Mouse (Mus musculus): ENCODE data around the gene Olfr561.

The Olfr561 gene

DNA sequence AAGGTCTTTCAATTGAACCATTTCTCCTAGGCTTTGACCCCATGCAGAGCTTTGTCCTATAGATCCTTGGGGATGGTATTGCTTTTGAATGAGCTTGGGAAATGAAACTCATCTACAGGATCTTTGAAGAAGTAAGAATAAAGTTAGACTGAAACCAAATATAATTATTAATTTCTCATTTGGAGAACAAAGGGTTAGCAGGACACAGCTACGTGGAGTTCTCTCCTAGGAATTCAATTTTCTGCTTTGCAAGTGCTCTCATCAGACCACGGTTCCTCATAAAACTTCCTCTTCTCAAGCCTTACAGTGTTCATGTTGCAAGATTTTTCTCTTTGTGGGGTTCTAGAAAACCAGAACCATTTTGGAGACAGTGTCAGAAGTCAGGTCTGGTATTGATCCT is at the start of gene Olfr561:
Gene Olfr561 (plus strand): TSS at position 301 of the 400 bp plus-strand sequence.
- DNase-seq (ENCODE audit: low spot score in 2 of 2) = no peak

DNA sequence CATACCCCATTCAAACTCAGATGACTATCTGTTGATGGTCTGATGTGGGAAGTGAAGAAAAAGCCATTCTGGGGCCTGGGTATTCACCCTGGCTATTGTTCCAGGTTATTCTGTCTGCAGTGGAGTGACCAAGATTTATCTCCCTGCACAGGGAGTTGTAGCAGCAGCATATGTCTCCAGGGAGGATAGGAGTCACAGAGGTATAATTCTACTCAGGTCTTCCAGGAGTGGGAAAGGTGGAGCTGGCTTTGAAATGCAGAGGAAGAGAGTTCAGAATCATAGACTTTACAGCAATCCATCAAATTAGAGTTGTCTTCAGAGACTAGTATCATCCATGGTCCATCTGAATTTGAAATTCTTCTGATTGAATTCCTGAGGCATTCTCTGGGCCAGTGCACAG is 43.6 kb upstream of the Olfr561 start, which contains the start of gene Olfr559:
Gene Olfr559 (minus strand): TSS at position 101 of the 400 bp plus-strand sequence.
- DNase-seq (ENCODE audit: low spot score in 2 of 2) = no peak

GRCm38 (mm10) chr7:102733793-102734192 is 37.2 kb upstream of the Olfr561 start:
- DNase-seq (ENCODE audit: low spot score in 2 of 2) = no peak

- DNase-seq (ENCODE audit: low spot score in 2 of 2) = no peak
Measured at GRCm38 (mm10) chr7:102737705-102738104, 33.3 kb upstream of the Olfr561 start.

- DNase-seq (ENCODE audit: low spot score in 2 of 2) = no peak
Measured at GRCm38 (mm10) chr7:102752086-102752485, 18.9 kb upstream of the Olfr561 start.

- DNase-seq (ENCODE audit: low spot score in 2 of 2) = no peak
Measured at GRCm38 (mm10) chr7:102759266-102759665, 11.8 kb upstream of the Olfr561 start, which contains the start of the genes Olfr560 and Olfr78. TSS of gene Olfr560 (minus strand) at chr7:102759366. TSS of gene Olfr78 (minus strand) at chr7:102759471.

DNA sequence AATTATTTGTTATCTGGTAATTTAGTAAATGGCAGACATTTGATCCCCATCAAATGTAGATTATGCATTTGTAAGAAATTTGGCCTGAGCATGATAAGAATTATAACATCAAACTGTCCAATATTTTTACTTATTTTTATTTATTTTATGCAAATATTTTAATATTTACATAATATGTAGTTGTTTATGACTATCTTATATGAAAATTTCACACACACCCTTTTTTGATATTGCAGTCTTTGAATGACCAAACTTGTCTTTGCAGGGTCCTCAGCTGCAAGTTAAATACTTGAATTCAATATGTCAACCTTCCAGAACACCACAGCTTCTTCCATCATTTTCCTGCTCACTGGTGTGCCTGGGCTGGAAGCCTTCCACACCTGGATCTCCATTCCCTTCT is 32.2 kb downstream of the Olfr561 start, which contains the start of gene Olfr564:
Gene Olfr564 (plus strand): TSS at position 301 of the 400 bp plus-strand sequence.
- no peak for DNase-seq (ENCODE audit: low spot score in 2 of 2)
